Mouse (Mus musculus) liver, adult 2 months (tissue): ENCODE data around the gene Dyx1c1.

Source experiments
- CTCF ChIP-seq: fragments of 200-500 bp; IDR thresholded peaks from 2 replicates; pipeline ENCODE4 v1.5.1; 2011; ENCODE audit warnings: low read depth, low read length, control low read depth
- POLR2A ChIP-seq: fragments of 200-500 bp; IDR thresholded peaks from 2 replicates; pipeline ENCODE4 v1.6.1; 2011; ENCODE audit warnings: low read length, control low read depth; ENCODE audit not compliant: insufficient read depth; ENCODE audit errors: extremely low read depth

DNA sequence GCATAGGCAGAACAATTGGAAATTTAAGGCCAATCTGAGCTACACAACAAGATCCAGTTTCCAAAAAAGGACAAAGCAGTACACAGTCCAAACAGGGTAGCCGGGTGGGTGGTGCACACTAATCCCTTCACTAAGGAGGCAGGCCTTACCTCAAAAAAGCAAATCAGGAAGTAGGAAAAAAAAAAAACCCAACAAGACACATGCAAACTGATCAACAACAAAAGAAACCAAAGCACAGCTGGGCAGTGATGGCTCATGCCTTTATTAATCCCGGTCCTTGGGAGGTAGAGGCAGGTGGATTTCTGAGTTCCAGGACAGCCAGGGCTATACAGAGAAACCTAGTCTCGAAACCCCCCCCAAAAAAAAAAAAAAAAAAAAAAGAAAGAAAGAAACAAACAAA is 29.1 kb downstream of the Dyx1c1 start:
- TF ChIP-seq CTCF: no peak
- no peak for TF ChIP-seq POLR2A
